Mouse (Mus musculus) layer of hippocampus, adult 9-11 months (tissue): ENCODE results near the gene Kng1.
"Not testable (repeated sequence)": the region's sequence is repeated elsewhere in the genome, so short reads cannot be mapped to it uniquely, and the experiment has no call there.

Experiments
- DNase-seq: peaks from one replicate; pipeline ENCODE4 v3.0.0; 2022

Kng1 gene

DNA sequence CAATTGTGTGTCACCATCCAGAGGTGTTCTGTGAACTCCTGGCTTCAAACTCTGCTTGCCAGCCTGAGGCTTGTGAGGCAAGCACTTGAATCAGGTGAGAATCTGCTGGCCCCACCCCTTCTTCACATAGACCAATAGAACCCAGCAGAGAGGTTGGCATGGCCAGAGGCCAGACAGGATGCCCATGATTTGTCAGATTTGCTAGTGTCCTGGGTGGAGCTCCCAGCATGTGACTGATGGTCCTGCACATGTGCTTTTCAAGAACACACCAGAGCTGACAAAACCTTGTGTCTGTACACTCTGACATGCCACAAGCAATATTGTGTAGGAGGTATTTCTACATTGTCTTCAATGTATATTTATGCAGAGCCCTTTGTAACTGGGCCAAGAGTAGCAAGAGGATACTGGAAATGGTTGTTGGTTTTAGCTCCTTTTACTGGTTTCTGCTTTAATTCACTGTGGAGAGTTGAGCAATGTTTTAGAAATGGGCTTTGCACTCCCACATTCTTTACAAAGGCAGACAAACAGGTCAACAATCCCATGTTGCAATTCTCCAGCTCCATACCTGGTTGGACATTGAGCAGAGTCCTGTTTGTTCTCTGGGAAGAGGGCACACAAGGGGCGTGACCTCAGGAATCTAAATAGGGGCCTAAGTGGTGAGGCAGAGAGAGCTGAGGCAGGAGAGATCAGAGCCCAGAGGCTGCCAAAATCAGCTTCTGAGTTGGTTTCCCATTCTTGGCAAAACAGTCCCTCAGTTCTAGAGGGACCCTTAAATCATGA, at the start of gene Kng1:
Gene Kng1 (plus strand): TSS at position 198 of the 780 bp plus-strand sequence.
- not testable (repeated sequence) for DNase-seq

DNA sequence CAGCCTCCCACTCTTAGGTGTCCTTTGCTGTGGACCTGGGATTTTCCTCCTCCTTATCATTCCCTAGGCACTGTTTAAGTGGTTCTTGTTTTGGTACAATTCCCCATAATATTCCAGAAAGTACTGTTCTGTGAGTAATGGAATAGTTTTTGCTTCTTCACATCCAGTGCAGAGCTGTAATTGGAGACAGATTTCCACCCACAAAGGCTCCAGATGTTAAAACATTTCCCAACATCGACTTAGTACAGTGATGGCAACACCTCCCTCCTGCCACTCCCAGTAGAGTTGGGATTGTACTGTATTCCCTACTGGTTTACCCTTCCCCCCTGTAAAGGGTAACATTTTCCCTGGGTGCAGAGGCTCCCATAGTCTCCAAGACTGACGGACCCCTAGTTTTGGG, 43.9 kb upstream of the Kng1 start:
- DNase-seq, result not testable (repeated sequence)

DNA sequence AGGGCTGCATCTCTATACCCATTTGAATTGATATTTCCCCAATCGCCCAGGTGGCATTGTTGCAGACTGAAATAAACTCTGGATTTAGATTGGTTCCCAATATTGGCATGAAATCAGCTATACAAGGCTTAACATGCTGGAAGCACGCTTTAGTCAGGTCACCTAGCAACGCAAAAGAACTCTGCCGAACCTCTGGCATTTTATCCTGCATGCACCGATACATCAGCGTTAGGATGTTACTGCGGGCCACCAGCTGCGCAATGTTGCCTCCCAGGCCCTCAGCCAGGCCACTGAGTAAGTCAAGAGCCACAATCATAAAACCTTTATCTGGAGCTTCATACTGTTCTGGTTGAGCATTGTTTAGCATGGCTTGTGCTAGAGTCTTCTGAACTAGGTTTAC, 43.0 kb upstream of the Kng1 start:
- peak; percentile 6 for DNase-seq

DNA sequence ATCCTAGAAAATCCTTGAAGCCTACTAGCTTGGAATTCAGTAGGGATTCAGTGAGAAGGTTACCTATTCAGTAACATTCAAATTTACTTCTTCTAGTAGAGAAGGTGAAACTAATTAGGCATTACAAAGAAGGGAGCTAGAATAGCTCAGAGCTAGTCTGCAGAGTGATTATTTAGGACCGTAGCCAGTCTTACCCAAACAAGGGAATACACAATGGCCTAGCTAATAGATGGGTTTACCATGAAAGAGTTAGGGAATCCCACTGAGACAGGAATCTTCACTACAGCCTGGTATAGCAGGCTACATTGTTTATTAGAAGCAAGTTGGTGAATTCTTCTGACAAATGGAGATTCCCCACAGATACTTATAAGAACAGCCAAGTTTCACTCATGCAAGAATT, 37.1 kb upstream of the Kng1 start:
- DNase-seq, result not testable (repeated sequence)

DNA sequence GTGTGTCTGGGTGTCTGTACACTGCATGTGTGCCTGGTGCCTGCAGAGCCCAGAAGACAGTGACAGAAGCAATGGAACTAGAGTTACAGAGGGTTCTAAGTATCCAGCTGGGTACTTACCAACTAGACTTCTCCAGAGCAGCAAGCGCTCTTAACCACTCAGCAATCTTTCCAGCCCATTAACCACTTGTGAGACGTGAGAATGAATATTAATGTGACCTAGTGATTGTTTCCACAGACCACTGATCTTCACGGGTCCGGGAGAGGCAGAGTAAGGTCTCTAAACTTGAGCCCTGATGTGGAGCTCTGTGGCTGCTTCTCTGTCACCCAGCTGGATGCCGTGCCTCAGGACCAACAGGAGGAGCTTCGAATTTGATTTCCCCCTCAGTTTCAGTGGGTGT, 32.6 kb upstream of the Kng1 start:
- no peak for DNase-seq

DNA sequence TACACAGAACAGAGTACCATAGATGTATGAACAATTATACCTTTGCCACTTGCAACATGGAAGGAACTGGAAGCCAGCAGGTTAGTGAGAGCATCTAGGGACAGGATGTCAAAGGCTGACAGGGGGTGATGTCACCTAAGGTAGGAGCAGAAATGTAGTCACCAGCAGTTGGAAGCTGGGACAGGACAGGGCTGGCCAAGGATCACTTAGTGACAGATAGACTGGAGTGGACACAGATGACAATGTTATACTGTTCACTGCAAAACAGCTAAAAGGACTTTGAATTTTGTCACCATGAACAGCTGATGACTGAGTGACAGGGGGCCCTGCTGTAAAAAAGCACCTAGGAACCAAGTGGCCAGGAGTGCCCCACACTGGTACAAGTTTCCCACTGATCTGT, 31.1 kb upstream of the Kng1 start:
- no peak for DNase-seq

DNA sequence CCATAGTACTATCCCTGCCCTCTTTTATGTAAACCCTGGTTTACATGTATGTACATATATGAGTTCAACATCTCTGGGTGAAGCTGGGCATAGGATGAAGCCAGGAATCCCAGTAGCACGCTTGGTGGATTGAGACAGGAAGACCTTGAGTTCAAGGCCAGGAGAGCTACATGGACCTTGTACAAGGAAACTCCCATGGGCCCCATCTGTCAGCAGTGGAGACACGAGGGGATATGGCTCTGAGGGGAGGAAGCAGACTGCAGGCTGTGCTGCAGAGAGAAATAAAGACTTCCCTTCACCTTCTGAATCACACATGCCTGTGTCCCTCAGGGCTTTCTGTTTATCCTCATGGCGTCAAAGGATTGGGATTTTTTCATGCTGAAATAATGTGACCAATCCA, 30.3 kb upstream of the Kng1 start:
- DNase-seq, result not testable (repeated sequence)

DNA sequence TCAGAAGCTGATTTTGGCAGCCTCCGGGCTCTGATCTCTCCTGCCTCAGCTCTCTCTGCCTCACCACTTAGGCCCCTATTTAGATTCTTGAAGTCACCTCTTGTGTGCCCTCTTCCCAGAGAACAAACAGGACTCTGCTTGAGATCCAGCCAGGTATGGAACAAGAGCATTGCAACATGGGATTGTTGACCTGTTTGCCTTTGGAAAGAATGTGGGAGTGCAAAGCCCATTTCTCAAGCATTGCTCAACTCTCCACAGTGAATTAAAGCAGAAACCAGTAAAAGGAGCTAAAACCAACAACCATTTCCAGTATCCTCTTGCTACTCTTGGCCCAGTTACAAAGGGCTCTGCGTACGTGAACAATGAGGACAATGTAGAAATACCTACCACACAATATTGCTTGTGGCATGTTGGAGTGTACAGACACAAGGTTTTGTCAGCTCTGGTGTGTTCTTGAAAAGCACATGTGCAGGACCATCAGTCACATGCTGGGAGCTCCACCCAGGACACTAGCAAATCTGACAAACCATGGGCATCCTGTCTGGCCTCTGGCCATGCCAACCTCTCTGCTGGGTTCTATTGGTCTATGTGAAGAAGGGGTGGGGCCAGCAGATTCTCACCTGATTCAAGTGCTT, 28.6 kb upstream of the Kng1 start, which contains the start of gene Kng2:
Gene Kng2 (minus strand): TSS at position 517 of the 635 bp plus-strand sequence.
- DNase-seq, result not testable (repeated sequence)

DNA sequence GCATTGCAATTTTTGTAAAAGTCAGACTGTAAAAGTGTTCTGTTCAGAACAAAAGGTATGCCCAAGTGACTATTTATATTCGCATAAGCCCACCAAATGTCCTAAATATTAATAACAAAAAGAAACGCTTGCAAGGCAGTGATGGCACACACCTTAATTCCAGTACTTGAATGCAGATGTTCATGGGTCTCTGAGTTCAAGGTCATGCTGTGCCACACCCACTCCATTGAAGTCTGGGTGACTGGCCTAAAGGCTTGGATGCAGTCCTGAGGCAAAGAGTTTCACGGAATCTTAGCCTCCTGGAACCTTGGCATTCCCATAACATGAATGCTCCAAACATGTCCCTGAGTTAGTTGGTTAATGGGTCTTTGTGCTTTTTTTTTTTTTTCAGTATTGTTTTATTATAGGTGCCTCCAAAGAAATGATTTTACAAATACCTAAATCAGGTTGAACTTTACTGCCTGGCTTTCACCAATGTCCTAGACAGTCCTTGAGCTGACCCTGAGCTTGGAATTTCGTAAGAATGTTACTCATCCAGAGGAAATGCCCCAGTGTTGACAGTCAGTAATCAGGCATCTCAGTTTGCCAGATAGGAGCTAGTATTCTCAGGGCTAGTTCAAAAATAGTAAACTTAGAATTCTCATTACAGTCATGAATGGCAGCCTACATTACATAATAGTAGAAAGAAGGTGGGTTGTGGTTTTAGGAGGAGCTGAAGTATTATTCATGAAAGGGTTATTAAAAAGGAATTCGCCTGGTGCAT, 26.8 kb upstream of the Kng1 start:
- DNase-seq, result no peak

DNA sequence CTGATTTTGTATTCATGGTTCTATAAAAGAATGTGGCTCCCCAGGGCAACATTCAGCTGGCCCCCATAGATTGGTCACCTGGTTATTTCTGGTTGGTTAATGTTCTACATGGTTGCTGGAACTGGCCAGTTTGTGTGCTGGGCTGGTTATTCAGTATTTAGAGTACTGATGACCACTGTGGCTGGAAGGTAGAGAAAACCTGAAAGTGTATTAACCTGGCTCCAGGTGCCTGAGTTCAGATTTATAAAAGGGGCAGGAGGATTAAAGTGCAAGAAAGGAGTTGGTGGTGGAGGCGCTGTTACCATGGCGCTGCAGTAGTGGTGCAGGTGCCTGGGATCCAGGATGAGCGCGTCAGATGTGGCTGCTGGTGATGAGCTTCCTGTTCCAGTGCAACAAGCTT, 24.0 kb upstream of the Kng1 start:
- no peak for DNase-seq

DNA sequence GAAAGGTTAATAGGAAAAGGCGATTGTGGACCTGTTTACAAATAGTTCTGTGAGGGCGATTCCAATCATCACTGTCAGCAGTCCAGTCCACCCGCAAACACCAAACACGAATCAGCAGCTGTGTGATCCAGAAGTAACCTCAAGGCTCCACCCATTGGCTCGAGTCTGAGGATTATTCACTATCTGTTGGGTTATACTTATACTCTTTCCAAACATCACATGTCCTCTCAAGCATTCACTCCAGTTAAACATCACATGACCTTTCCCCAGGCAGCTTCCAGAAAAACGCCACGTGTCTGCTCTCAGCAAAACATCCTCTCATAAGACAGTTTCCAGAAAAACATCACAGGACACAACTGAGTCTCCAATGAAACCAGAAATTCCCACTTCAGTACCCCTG, 19.9 kb upstream of the Kng1 start:
- no peak for DNase-seq

DNA sequence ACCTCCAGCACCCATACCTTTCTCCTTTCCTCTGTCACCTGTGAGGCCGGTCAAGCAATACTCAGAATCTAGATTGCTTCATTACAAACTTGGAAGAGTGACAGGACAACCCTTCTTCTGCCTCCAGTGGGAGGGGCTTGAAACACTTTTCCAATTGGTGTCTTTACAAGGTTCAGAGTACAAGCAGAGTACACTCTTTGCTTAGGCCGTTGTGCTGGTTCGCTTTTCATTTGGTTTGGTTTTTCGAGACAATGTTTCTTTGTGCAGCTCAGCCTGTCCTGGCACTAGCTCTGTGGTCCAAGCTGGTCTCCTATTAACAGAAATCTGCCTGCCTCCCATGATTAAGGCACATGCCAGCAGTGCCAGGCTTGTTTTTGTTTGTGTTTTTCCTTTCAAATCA, 18.4 kb upstream of the Kng1 start:
- DNase-seq, result no peak

DNA sequence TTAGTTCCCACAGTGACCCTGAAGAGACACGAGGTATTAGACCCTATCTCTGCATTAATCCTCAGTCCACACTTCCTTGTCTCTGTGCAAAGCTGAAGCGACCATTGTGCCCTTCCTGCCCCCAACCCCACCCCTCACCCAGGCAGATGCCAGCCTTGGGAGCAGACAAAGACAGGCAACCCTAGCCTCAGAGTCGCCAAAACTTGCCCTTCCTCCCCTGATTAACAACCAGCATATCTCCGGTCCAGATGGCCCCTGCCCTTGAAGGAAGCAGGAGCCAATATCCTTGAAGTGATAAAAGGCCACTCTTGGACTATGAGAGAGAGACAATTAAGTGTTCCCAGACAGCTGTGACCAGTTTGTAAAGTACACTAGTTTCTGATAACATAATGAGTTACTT, 16.8 kb upstream of the Kng1 start:
- DNase-seq, result no peak

DNA sequence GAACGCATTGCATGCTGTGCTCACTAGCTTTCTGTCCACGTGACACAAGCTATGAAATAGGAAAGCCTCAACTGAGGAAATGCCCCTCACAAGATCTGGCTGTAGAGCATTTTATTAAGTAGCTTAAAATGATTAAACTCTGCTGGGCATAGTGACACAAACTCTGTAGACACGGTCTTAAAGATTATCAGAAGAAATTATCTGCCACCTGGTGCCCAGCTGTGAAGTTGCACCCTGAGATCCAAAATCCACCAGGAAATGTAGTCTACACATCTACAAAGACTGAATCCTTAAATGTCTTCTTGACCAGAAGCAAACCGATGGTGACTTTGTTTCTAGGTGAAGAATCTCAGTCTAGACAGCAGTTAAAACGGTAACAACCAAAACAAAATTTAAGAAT, 11.3 kb upstream of the Kng1 start:
- DNase-seq, result no peak

DNA sequence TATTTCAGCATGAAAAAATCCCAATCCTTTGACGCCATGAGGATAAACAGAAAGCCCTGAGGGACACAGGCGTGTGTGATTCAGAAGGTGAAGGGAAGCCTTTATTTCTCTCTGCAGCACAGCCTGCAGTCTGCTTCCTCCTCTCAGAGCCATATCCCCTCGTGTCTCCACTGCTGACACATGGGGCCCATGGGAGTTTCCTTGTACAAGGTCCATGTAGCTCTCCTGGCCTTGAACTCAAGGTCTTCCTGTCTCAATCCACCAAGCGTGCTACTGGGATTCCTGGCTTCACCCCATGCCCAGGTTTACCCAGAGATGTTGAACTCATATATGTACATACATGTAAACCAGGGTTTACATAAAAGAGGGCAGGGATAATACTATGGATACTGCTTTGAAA, 2.0 kb downstream of the Kng1 start:
- DNase-seq, result not testable (repeated sequence)

DNA sequence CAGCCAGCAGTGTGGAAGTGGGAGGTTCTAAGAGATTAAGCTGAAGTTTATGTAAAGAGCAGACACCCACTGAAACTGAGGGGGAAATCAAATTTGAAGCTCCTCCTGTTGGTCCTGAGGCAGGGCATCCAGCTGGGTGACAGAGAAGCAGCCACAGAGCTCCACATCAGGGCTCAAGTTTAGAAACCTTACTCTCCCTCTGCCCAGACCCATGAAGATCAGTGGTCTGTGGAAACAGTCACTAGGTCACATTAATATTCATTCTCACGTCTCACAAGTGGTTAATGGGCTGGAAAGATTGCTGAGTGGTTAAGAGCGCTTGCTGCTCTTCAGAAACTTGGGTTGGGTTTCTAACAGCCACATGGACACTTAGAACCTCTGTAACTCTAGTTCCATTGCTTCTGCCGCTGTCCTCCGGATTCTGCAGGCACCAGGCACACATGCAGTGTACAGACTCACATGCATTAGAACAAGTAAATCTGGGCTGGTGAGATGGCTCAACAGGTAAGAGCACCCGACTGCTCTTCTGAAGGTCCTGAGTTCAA, 3.2 kb downstream of the Kng1 start:
- not testable (repeated sequence) for DNase-seq

DNA sequence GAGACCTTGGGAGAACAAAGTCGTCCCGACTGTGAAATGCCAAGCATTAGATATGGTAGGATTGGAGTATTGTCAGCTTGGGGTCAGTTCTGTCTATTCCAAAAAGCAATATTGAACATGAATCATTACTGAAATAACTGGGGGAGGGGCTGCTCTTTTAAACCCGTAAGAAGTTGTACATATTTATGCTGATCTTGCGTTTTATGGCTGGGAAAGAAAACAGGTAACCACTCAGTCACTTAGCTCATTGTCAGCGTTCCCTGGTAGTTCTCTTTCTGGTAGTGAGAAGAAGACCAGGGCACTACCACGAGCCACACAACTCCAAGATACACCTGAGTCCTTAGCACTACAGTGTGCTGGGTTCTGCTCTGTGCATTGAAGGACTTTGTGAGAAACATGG, 19.9 kb downstream of the Kng1 start:
- not testable (repeated sequence) for DNase-seq

DNA sequence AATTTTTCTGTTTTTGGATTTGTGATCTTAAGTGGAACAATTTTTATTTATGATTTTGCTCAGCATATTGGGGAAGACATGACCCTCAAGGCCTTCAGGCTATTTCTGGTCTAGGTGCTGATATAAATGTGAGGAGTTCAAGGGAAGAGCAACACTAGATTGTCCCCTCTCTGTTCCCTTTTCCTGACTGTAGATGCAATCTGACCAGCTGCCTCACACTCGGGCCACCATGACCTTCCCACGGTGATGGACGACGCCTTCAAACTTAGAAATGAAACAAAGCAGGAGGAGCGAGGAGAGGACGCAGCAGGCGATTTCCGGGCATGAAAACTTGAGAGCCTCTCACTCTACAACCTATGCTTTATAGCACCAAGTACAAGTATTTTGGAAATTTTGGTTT, 29.5 kb downstream of the Kng1 start:
- not testable (repeated sequence) for DNase-seq

DNA sequence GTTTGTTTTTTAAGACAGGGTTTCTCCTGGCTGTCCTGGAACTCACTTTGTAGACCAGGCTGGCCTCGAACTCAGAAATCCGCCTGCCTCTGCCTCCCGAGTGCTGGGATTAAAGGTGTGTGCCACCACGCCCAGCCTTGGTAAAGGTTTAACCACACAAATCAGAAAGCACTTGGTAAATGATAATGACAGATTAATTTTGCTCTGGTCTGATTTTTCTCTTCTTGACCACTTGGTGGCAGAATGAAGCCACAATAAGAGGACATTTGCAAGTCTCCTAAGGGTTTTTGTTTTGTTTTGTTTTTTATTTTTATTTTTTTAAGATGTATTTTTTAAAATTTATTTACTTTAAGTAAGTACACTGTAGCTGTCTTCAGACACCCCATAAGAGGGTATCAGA, 30.0 kb downstream of the Kng1 start:
- not testable (repeated sequence) for DNase-seq

DNA sequence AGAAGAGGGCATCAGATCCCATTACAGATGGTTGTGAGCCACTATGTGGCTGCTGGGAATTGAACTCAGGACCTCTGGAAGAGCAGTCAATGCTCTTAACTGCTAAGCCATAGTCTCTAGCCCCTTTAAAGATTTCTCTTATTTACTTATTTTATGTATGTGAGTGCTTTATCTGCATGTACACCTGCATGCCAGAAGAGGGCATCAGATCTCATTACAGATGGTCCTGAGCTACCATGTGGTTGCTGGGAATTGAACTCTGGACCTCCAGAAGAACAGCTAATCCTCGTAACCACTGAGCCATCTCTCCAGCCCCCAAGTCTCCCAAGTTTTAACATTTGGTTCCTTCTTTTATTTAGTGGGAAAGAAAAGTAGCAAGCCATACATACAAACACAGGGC, 30.8 kb downstream of the Kng1 start:
- not testable (repeated sequence) for DNase-seq

DNA sequence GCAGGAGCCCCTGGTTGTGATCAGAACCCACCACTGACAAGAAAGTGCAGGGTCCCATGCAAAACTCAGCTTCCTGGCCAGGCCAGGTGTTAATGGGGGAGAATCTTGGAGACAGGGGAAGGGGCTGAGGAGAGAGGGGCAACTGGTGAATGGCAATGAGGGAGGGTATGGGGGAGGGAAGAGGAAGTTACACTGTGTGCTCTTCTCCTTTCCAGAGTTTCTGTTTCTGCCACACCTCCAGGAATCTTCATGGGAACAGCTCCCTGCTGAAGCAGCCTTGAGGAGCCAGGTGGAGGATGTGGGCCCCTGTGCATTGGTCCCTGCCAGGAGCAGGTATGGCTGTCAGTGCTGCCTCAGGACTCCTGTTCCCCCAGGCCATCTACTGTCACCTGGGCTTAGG, 33.7 kb downstream of the Kng1 start:
- DNase-seq, result not testable (repeated sequence)

DNA sequence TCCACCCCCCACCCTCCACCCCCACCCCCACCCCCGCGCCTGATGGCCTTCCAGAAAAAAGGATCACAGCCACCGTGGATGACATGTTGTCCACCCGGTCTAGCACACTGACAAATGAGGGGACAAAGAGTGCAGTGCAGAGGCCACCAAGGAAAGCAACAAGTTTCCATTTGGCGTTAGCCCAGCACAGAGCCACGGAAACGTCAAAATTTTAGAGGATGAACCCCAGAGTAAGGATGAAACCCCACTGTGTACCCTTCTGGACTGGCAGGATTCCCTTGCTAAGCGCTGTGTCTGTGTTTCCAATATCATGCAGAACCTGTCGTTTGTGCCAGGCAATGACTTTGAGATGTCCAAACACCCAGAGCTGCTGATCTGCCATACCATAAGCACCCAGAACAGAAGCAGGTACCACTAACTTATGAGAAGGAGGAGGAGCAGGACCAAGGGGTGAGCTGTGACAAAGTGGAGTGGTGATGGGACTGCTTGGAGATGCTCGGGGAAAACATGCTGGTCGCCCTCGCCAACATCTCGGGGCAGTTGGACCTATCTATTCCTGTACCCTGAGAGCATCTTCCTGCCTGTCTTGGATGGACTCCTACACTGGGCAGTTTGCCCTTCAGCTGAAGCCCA, 35.8 kb downstream of the Kng1 start:
- no peak for DNase-seq

DNA sequence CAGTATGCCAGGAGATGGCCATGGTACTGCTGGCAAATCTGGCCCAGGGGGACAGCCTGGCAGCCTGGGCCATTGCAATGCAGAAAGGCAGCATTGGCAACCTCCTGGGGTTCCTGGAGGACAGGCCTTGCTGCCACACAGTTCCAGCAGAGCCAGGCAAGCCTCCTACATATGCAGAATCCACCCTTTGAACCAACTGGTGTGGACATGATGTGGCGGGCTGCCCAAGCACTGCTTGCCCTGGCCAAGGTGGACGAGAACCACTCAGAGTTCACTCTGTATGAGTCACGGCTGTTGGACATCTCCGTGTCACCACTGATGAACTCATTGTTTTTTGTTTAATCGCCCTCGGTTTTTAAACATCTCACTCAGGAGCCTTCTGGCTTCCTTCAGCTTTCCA, 36.5 kb downstream of the Kng1 start:
- DNase-seq, result no peak
